Mouse (Mus musculus): ENCODE measurements around the gene Pitpnm3.

DNA sequence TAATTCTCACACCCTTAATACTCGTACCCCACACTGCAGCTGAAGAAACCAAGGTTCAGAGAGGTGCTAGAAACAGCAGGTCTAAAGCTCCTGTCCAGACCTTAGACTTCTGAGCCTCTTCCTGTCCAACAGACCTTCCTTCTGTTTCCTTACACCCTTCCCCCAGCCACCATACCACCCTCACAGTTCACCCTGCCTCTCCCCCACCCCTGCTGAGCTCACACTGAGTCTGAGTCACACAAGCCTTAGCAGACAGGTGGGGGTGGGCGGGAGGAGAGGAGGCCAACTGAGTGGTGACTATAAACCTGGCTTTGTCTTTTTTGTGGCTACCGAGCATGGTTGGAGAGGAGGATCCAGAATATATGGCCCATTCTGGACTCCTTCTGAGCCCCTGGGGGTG is 24.9 kb downstream of the Pitpnm3 start:
- no peak for TF ChIP-seq CTCF (IDR thresholded peaks at IDR 0.05; ENCODE audit: borderline replicate concordance, insufficient read depth, low read depth, low read length)
- TF ChIP-seq POLR2A (IDR thresholded peaks at IDR 0.05; ENCODE audit: borderline replicate concordance, insufficient read depth, low read length): no peak

Data from cerebellum, adult 2 months (tissue).